Mouse (Mus musculus): ENCODE data around the gene Ndufb7. TPM values are rescaled to one million over a fixed set of nuclear protein-coding genes. Genes with fewer than 3 reads are reported as not detected.
A peak's percentile ranks its signal among the peaks of the same experiment; 100 is the strongest.
"Not testable (repeated sequence)": the region's sequence is repeated elsewhere in the genome, so short reads cannot be mapped to it uniquely, and the experiment has no call there.

Ndufb7 gene
- polyA plus RNA-seq, 1 experiment, result 263 TPM

DNA sequence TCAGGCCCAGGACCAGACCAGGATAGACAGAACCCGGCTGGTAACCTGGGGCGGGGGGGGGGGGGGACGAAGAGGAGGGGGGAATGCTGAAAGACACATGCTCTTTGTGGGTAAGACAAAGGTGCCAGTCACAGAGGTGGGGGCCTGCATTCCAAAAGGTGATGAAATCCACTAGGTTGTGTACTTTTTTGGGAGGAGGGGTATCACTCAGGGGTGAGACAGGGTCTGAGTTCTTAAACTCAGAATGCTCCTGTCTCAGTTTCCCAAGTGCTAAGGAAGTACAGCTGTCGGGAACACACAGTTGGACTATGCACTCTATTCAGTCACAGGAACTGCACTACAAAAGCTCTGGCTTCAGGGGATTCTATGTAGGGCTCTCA lies 10.0 kb downstream of the Ndufb7 start:
- DNase-seq (ENCODE audit: low spot score), result no peak

- no peak for DNase-seq (ENCODE audit: low spot score)
Observed at GRCm38 (mm10) chr8:83576921-83577320, 10.4 kb downstream of the Ndufb7 start.

DNA sequence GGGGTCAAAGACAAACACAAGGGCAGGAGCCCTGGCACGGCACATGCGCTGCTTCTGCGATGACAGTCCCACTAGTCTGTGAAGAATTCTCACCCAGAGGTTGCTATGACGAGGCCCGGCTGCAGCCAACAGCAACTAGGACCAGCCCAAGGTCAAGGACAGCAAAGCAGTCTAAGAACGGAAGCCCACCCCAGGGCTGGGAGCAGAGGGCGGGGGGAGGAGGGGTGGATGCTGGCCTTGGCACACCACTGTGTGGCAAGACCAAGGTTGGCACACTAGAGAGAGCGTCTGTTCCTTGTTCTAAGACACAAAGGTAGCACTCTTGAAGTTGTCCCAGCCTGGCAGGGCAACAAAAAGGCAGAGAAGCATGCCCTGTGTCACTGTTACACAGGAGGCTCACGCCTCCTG lies 10.9 kb downstream of the Ndufb7 start:
- no peak for DNase-seq (ENCODE audit: low spot score)

DNA sequence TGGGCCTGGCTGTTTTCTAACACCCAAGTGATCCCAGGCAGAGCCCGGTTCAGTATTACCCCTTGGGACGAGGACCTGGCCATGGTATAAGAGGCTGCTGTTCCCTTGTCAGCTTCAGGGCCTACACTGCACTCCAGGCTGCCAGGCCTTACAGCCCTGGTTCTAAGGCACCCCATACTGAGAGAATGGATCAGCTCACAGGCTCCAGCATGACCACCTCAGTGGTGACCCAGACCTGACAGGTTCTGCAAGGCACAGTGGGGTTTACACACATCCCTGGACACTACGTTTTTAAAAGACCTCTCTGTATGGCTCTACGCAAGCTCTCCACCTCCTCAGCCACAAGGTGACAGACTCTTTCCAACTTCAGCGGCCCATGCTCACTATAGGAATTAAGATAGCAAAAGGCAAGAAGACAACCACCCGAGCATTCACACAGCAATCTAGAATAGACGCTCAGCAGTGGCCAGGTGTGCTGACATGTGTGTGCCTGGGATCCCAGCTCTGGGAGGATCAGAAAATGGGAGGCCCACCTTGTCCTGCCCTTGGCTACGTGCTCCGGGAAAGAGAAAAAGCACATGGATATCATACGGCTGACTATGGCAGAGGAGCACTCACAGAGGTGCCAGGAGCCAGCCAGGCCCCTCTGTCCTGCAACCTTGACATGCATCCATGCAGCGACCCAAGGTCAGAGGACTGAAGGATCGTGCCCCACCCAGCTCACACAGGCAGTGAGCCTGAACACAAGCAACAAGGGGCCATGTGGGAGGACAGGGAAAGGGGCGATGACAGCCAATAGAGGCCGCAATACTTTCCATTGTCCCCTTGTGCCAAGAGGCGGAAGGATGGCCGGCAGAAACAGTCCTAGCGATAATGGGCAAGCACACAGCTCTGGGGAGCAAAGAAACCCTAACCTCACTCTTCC lies 11.9 kb downstream of the Ndufb7 start:
- no peak for DNase-seq (ENCODE audit: low spot score)

DNA sequence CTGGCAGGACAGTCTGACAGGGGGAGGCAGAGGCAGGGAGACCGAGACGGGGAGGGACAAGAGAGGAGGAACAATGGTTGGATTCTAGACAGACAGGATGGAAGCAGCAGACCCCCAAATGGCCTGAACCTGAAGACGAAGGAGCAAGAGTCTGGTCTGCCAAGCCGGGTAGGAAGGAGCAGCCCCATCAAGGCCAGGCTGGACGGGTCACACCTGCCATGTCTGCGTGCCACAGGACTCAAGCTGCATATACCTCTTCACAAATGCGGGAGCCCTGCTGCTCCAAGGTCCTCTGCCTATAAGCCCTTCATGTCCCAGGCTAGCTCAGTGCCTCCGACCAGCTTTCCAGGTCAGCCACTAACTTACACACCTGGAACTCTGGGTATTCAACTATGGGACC lies 13.2 kb downstream of the Ndufb7 start:
- no peak for DNase-seq (ENCODE audit: low spot score)

- no peak for DNase-seq (ENCODE audit: low spot score)
Observed at GRCm38 (mm10) chr8:83580826-83581225, 14.4 kb downstream of the Ndufb7 start.

GRCm38 (mm10) chr8:83582226-83582625 lies 15.8 kb downstream of the Ndufb7 start:
- DNase-seq (ENCODE audit: low spot score), result peak; percentile 17

- DNase-seq (ENCODE audit: low spot score), result no peak
Observed at GRCm38 (mm10) chr8:83583236-83583635, 16.8 kb downstream of the Ndufb7 start.

GRCm38 (mm10) chr8:83584771-83585170 lies 18.3 kb downstream of the Ndufb7 start:
- DNase-seq (ENCODE audit: low spot score), result no peak

- DNase-seq (ENCODE audit: low spot score), result no peak
Observed at GRCm38 (mm10) chr8:83585333-83585732, 18.9 kb downstream of the Ndufb7 start.

- no peak for DNase-seq (ENCODE audit: low spot score)
Observed at GRCm38 (mm10) chr8:83587644-83588043, 21.2 kb downstream of the Ndufb7 start.

DNA sequence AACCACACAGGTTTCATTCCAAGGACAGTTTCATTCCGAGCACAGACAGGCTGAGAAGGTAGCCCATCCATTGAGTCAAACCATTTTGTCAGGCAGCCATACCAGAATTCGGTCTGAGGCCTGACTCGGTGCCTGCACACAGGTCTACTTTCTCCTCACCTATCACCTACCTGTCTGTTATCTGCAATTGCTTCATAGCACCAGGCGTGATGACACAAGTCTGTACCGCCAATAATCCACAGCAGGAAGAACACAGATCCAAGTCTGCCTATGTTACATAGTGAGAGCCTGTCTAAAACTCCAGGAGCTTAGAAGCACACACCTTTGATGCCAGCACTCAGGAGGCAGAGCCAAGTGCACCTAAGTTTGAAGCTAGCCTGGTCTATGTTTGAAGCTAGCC lies 22.4 kb downstream of the Ndufb7 start:
- DNase-seq (ENCODE audit: low spot score), result no peak

- no peak for DNase-seq (ENCODE audit: low spot score)
Observed at GRCm38 (mm10) chr8:83590488-83591023, 24.1 kb downstream of the Ndufb7 start.

GRCm38 (mm10) chr8:83592682-83593081 lies 26.2 kb downstream of the Ndufb7 start:
- DNase-seq (ENCODE audit: low spot score), result no peak

DNA sequence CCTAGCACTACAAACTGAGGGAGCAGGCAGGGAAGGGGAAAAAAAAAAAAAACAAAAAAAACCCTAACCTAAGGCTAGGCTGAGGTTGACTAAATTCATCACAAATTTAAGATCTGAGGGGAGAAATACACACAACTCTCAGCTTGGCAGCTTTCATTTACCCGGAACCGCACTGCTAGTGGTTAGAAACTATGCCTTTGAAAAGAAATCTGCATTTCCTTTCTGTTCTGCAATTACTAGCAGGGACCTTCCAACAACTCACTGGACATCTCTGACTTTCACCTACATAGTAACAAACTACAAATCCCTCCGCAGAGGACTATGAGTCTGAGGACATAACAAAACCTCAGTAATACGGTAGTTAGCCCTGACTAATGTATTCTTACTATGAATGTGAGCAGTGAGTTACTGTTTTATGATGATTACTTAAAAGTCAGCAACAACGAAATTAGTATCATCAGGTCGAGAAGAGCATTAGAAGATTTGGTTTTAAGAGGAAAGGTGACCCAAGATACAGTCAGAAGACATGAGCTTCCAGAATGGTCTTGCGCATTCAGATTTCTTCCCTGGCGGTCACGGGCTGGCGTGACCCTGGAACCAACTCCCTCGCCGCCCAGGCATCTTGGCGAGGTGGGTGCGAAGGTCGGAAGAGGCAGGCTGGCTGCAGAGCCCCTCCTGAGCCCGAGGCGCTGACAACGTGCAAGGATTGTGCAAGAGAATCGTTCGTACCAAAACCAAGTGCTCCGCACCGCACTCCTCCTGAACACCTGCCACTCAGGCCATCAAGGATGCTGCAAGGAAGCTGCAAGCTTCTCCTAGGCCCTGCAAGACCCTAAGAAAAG lies 27.1 kb downstream of the Ndufb7 start:
- DNase-seq (ENCODE audit: low spot score), result no peak

DNA sequence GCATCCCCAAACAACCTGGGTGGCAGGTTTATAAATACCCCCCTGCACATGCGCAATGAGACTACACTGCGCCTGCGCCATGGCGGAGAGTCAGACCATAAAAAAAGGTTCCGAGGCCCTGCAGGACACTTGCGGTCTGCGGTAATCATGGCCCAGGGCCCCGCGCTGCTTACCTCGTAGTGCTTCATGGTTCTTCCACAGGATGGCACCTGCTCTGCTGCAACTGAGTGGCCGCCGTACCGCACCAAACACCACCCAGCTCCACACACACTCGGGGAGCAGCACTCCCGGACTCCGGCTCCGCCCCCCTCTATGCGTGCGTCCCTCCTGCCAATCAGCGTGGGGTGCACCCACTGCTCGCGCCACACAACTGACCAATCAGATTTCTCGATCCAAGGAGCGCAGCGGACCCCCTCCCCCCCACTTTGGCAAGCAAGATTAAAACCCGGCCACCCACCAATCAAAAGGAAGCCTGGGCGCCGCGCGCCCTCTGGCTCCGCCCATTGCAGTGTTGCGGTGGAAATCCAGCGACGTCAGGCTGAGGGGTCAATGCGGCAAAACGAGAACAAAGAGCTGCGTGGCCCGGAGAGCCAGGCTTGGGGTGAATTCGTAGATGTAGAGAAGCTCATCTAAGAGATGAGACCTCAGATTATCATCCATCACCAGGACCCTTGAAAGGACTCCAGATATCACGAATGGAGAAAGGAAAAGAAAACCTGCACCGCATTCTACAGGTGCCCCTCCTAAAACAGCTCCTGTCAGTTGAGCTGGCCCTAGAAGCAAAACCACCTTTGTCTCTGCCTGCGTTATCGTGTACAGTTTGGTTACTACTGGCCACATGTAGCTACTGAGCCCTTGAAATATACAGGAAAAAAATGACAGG lies 27.9 kb downstream of the Ndufb7 start:
- peak; percentile 88 for DNase-seq (ENCODE audit: low spot score)

- not testable (repeated sequence) for DNase-seq (ENCODE audit: low spot score)
Observed at GRCm38 (mm10) chr8:83595050-83595345, 28.5 kb downstream of the Ndufb7 start.

DNA sequence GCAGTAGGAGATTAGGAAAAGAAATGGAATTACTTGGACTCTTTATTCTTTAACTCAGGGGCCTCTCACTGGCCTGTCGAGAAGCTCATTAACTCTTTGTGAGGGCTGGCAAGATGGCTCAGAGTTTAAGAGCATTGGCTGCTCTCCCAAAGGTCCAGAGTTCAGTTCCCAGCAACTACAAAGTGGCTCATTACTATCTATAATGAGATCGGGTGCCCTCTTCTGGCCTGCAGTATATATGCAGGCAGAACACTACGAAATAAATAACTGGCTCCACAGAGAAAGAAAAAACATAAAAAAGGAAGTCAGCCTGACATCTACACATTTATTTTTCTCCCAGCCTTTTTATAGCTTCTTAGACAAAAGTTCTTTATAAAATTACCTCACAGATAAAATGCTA lies 29.9 kb downstream of the Ndufb7 start:
- no peak for DNase-seq (ENCODE audit: low spot score)

DNA sequence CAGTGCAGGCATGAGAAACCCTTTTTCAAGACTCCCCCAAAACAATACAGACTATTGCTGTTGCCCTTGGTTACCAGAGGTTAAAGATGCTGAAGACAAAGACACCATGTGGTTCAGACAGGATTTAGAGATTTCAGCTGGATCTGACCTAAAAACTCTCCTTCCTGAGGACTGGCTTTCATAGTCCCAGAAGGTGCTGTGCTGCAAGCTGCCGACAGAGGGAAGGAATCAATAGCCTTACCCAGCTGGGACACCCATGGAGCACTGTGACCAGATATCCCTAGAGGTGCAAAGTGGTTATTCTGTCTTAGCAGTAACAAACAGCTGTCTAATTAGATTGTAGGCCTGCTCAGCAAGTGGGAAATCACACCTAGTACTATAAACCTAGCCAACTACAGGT lies 31.7 kb downstream of the Ndufb7 start:
- DNase-seq (ENCODE audit: low spot score), result no peak

DNA sequence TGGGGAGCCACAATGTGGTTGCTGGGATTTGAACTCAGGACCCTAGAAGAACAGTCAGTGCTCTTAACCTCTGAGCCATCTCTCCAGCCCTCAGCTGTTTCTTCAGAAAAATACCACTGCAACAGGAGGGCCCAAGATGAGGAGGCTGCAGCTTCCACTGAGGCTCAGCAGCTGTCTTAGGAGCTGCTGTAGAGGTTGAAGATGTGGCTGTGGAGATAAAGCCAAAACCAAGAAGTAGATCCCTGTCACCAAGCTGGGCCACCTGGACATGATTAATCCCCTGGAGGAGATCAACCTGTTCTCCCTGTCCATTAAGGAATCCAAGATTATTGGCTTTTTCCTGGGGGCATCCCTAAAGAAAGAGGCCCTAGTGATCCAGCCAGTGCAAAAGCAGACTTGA lies 33.3 kb downstream of the Ndufb7 start:
- no peak for DNase-seq (ENCODE audit: low spot score)

- no peak for DNase-seq (ENCODE audit: low spot score)
Observed at GRCm38 (mm10) chr8:83602650-83603029, 36.2 kb downstream of the Ndufb7 start.
